Mouse (Mus musculus) ES-E14 (cell line): ENCODE measurements around the gene F11r. TPM values are rescaled to one million over a fixed set of nuclear protein-coding genes. Genes with fewer than 3 reads are reported as not detected.
A peak's percentile ranks its signal among the peaks of the same experiment; 100 is the strongest.

Source experiments
- DNase-seq: peaks from one replicate; pipeline ENCODE4 v3.0.0-alpha.2; 2013; ENCODE audit warnings: low read depth, low spot score
- H3K27ac ChIP-seq: 2 replicates; pipeline ENCODE4 v1.5.1; 2012; ENCODE audit warnings: low read depth, mild to moderate bottlenecking, low read length, moderate library complexity, mixed read lengths; ENCODE audit not compliant: poor library complexity, insufficient read depth, severe bottlenecking
- H3K36me3 ChIP-seq: 2 replicates; pipeline ENCODE4 v1.6.1; 2012; ENCODE audit warnings: mild to moderate bottlenecking, low read length, moderate library complexity, mixed read lengths; ENCODE audit not compliant: control insufficient read depth, poor library complexity, insufficient read depth, severe bottlenecking
- H3K4me1 ChIP-seq, 2 experiments: fragments of 150-350 bp in 1 of 2; sonication (generic) in 1 of 2; 2 replicates each; pipeline ENCODE4 v1.6.1; 2012; ENCODE audit warnings: low read length in 2 of 2, mild to moderate bottlenecking in 1 of 2, mixed read lengths in 1 of 2; ENCODE audit not compliant: control insufficient read depth in 2 of 2, insufficient read depth in 2 of 2, poor library complexity in 1 of 2
- H3K4me3 ChIP-seq, 2 experiments: fragments of 150-350 bp in 1 of 2; sonication (generic) in 1 of 2; 2 replicates each; pipeline ENCODE4 v1.5.1; 2012; ENCODE audit warnings: low read length in 2 of 2, low read depth in 1 of 2, mild to moderate bottlenecking in 1 of 2, mixed read lengths in 1 of 2; ENCODE audit not compliant: insufficient read depth in 1 of 2, poor library complexity in 1 of 2, severe bottlenecking in 1 of 2
- H3K9ac ChIP-seq: 2 replicates; pipeline ENCODE4 v1.6.1; 2012; ENCODE audit warnings: low read depth, mild to moderate bottlenecking, low read length, mixed read lengths; ENCODE audit not compliant: poor library complexity, insufficient read depth, severe bottlenecking
- H3K9me3 ChIP-seq: fragments of 150-350 bp; sonication (generic); 2 replicates; pipeline ENCODE4 v1.6.1; 2012; ENCODE audit warnings: low read depth, mild to moderate bottlenecking, low read length; ENCODE audit not compliant: control insufficient read depth, insufficient read depth
- CHD2 ChIP-seq: IDR thresholded peaks from 2 replicates; pipeline ENCODE4 v1.6.1; 2014; ENCODE audit warnings: mild to moderate bottlenecking, low read depth, low read length, inconsistent platforms
- HCFC1 ChIP-seq: IDR thresholded peaks from 2 replicates; pipeline ENCODE4 v1.6.1; 2012; ENCODE audit warnings: low read length, inconsistent platforms, borderline replicate concordance; ENCODE audit not compliant: insufficient read depth
- MAFK ChIP-seq: IDR thresholded peaks from 2 replicates; pipeline ENCODE4 v1.6.1; 2014; ENCODE audit warnings: mild to moderate bottlenecking, low read depth, low read length, inconsistent platforms; ENCODE audit not compliant: insufficient read depth
- ZC3H11A ChIP-seq: IDR thresholded peaks from 2 replicates; pipeline ENCODE4 v1.6.1; 2012; ENCODE audit warnings: low read depth, mild to moderate bottlenecking, inconsistent platforms, low read length, borderline replicate concordance
- ZNF384 ChIP-seq: IDR thresholded peaks from 2 replicates; pipeline ENCODE4 v1.6.1; 2012; ENCODE audit warnings: low read depth, low read length, inconsistent platforms
- in situ Hi-C, 2 experiments: fragments of 600-800 bp; cut with MboI; formaldehyde crosslinking; loops; one replicate each; pipeline ENCODE4 v1.15.1; 2025; ENCODE audit warnings: low sequenced_read_pairs in 2 of 2, inconsistent platforms in 1 of 2; ENCODE audit not compliant: unreplicated experiment in 2 of 2
- total RNA-seq: library from RNA; depleted of rRNA; stranded (reverse); fragments of 300-350 nt; gene quantifications from 2 replicates; pipeline ENCODE4 v1.2.3, GENCODE M21; 2012

Gene F11r
- total RNA-seq, 1 experiment: 74.9 TPM

DNA sequence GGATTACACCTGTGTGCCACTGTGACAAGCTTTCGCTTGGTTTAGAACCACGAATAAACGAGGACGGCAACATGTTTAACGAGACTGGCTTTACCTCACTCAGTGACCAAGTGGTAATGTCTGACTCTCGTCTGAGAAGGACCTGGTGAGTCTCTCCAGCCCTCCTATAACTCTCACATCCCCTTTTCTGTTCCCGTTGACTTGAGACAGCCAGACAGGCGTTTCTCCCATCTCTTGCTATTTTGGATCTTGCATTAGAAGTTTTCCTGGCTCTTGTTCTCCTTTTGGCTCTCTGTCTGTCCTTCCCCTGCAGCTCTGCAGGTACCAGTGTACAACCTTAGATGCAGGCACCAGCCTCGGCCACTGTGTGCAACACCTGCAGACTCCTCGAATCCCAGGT lies 13.7 kb downstream of the F11r start:
- DNase-seq: no peak
- in situ Hi-C loops: no loop called here
- no peak for TF ChIP-seq ZNF384
- no peak for TF ChIP-seq MAFK
- no peak for TF ChIP-seq ZC3H11A
- TF ChIP-seq HCFC1: no peak
- TF ChIP-seq CHD2: no peak
- H3K9me3 ChIP-seq: no peaks in the 10 kb centered on the region
- no peak overlapping the region for H3K4me3 ChIP-seq
- H3K27ac ChIP-seq: no peak overlapping the region
- H3K9ac ChIP-seq: no peak overlapping the region
- peaks cover 2 to 8% of the 10 kb centered on the region in 2 experiments; a peak in 3 of 4 replicates for H3K4me1 ChIP-seq
- peaks cover 2% of the 10 kb centered on the region; the same call in 1 of the 2 replicates for H3K36me3 ChIP-seq

DNA sequence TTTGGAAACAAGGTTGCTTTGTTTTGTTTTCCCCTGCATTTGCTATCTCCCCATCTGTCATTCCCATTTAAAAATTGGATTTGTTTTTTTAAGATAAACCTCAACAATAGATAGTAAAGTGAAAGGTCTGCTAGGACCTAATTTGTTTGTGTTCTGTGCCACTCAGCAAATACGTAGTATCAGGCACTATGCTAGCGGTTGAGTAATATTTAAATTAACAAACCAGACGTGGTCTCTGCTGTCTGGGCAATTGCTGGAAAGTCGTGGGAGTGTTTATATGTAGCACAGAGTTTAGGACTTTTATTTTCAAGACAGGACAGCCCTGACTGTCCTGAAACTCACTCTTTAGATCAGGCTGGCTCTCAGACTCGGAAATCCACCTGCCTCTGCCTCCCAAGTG lies 15.2 kb downstream of the F11r start:
- Histone ChIP-seq H3K4me3 (no peak overlapping the region), H3K4me1 (peaks cover 2 to 11% of the 10 kb centered on the region in 2 experiments; a peak in 3 of 4 replicates), H3K27ac (no peak overlapping the region; the same call in 1 of the 2 replicates), H3K9ac (no peak overlapping the region), H3K9me3 (no peaks in the 10 kb centered on the region), H3K36me3 (peaks cover 4% of the 10 kb centered on the region; the same call in 1 of the 2 replicates)
- DNase-seq: no peak
- TF ChIP-seq ZC3H11A: no peak
- TF ChIP-seq CHD2: no peak
- no peak for TF ChIP-seq HCFC1
- TF ChIP-seq ZNF384: no peak
- no peak for TF ChIP-seq MAFK
- in situ Hi-C loops: no loop called here

DNA sequence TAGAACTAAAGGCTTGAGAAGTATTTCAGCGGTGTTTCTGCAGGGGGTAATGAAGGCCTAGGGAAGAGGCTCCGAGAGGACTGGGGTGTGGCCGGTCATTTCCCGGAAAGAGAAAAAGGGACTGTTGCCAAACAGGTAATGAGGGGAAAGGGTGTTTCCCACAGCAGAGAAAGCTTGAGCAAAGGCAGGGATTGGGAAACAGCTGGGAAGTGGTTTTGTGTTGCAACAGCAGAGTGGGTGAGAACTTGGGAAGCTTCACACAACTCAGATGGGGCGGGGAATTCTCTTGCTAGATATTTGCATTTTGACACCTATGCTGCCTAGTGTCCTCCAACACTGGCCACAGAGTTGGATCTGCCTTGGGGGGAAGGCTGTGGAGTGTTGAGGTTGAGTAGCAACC lies 15.6 kb downstream of the F11r start:
- no peak overlapping the region for H3K4me3 ChIP-seq
- no peak overlapping the region; the same call in 1 of the 2 replicates for H3K27ac ChIP-seq
- TF ChIP-seq ZC3H11A (no peak), HCFC1 (no peak), MAFK (no peak), CHD2 (no peak), ZNF384 (no peak)
- H3K4me1 ChIP-seq: peaks cover 2 to 11% of the 10 kb centered on the region in 2 experiments; a peak in 3 of 4 replicates
- no peak overlapping the region for H3K9ac ChIP-seq
- H3K36me3 ChIP-seq: peaks cover 4% of the 10 kb centered on the region; the same call in 1 of the 2 replicates
- in situ Hi-C loops: no loop called here
- DNase-seq: no peak
- no peaks in the 10 kb centered on the region for H3K9me3 ChIP-seq

DNA sequence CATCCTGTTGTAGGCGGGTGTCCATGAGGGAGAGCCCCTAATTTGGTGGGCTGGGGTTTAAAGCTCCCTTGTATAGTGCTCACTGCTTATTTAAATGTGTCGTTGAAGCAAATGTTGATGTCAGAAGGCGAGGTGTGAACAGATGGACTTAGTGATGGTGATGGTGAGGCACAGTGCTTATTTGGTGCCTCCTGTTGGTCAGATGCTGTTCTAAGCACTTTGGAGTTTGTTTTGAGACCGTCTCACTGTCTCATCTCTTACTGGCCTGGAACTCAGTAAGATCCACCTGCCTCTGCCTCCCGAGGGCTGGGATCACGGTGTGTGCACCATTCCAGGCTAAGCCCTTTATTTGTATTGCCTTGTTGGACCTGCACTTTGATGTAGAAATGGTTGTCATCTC lies 17.6 kb downstream of the F11r start:
- DNase-seq: no peak
- peaks cover 4% of the 10 kb centered on the region; the same call in 1 of the 2 replicates for H3K36me3 ChIP-seq
- no peak overlapping the region for H3K4me3 ChIP-seq
- H3K4me1 ChIP-seq: peaks cover 5 to 11% of the 10 kb centered on the region in 2 experiments
- TF ChIP-seq ZC3H11A (no peak), CHD2 (no peak), MAFK (no peak), ZNF384 (no peak), HCFC1 (no peak)
- in situ Hi-C loops: no loop called here
- H3K9ac ChIP-seq: no peak overlapping the region
- H3K27ac ChIP-seq: no peak overlapping the region
- no peaks in the 10 kb centered on the region for H3K9me3 ChIP-seq

DNA sequence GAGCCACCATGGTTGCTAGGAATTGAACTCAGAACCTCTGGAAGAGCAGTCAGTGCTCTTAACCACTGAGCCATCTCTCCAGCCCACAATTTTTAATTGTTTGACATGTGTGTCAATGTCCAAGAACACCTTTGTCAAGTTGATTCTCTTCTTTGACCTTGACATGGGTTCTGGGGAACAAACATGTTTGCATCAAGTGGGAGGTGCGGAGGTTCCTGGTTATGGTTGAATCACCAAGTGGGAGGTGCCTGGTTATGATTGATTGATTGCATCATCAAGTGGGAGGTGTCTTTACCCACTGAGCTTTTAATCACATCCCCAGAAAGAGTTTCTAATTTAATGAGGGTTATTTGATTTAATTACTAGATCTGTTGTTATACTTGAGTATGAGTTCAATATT lies 20.2 kb downstream of the F11r start:
- in situ Hi-C loops: no loop called here
- Histone ChIP-seq H3K36me3 (peaks cover 19% of the 10 kb centered on the region), H3K4me3 (no peak overlapping the region), H3K4me1 (peaks cover 6 to 12% of the 10 kb centered on the region in 2 experiments), H3K9me3 (no peaks in the 10 kb centered on the region), H3K27ac (no peak overlapping the region), H3K9ac (no peak overlapping the region)
- 0 out of 2 replicates have a peak, but pooled peaks have one; percentile 45 for TF ChIP-seq ZNF384
- no peak for TF ChIP-seq CHD2
- no peak for DNase-seq
